Mouse (Mus musculus): ENCODE measurements around the gene 1810037I17Rik. TPM values are rescaled to one million over a fixed set of nuclear protein-coding genes. Genes with fewer than 3 reads are reported as not detected.
"Not testable (repeated sequence)": the region's sequence is repeated elsewhere in the genome, so short reads cannot be mapped to it uniquely, and the experiment has no call there.

The 1810037I17Rik gene
- total RNA-seq, 2 experiments from 2014 or later, result 43.2 to 48.6 TPM

DNA sequence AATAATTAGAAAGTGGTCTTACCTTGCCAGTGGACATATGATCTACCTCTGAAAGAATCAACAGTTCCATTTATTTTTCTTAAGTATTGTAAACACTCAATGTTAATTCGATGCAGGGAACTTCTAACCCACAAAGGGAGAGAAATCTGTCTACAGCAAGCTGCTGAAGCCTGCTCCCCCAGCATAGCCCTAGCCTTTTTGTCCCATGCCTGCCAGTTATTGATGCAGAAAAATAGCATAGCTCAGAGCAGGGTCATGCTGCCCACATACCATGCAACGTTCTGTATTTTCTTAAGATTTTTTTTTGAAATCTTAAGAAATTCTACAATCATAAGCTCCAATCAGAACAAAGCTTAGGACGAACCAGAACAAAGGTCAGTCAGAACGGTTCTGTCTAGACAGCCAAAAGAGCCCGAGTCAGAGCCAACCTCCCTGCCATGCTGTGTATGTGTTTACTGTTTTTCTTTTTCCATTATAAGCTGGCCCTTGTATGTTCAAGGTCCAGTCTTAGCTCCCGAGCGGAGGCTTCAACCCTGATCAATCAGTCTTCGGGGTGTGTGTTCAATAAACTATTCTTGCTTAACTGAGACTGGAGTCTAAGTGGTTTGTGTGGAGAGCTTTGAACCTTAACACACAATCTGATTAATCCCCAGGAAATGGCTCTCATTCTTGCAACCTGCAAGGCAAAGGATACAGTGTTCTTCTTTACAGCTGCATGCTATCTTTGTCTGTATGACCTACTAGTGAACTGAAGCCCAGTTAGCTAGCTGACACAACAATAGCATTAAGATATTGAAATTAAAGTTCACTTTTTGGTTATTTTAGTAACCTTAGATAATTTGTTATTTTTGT is 2.1 kb upstream of the 1810037I17Rik start:
- intact Hi-C loops (cut with DNase I), result no loop called here
- DNase-seq (ENCODE audit: extremely low spot score in 1 of 2, low spot score in 2 of 2), result no peak

DNA sequence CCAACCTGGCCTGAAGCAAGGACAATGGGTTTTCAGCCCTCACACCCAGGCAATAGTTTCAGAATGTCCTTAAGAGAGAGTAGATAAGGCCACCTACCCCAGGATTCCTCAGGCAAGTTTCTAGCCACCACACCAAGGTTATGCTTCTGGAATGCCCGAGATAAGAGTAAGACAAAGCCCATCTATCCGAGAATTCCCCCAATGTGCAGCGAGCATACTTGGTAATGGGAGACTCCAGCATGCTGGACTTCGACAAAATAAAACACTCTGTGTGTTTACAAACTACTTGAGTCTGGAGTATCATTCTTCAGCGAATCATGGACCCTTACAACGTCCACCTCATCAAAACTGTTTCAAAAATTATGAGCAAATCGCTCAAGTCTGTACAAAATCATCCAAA is 856 bp upstream of the 1810037I17Rik start:
- no peak for DNase-seq (ENCODE audit: extremely low spot score in 1 of 2, low spot score in 2 of 2)
- intact Hi-C loops (cut with DNase I), result no loop called here

DNA sequence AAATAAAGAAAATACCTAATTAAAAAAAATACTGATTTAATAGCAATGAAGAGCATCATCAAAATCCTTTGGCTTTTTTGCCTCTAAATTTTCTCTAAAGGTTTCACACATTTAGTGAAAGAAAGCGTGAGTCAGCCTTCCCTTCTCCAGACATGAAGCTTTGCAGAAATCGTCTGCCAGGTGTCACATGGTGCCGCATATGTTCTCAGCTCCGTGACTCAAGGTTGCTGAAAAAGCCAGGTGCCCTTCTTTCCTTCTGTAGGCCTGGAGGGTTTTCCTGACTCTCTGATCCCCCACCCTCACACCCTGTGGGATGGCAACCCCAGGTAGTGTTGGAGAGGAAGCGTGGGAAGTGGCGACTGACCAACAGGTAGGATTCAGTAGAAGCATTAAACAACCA is 5.7 kb downstream of the 1810037I17Rik start:
- DNase-seq (ENCODE audit: extremely low spot score in 1 of 2, low spot score in 2 of 2), result peak in 1 of 2 experiments; percentile 12
- intact Hi-C loops (cut with DNase I), result no loop called here

DNA sequence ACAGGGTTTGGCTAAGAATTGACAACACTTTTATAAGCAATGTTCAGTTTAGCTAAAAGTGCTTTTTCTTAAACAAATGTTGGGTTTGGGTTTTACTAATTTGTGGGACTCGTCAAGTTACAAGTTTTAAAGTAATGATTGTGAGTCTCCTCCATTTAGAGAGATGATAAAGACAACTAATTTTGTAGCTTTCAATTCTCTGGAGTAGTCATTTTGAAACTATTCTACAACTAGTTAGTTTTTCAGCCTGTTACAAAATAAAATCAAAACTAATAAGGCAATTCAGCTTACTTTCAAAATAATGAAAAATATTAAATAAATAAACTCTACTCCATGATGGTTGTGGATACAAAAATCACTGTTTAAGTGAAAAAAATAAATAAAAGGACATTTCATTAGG is 8.5 kb downstream of the 1810037I17Rik start:
- no peak for DNase-seq (ENCODE audit: extremely low spot score in 1 of 2, low spot score in 2 of 2)
- intact Hi-C loops (cut with DNase I), result no loop called here

DNA sequence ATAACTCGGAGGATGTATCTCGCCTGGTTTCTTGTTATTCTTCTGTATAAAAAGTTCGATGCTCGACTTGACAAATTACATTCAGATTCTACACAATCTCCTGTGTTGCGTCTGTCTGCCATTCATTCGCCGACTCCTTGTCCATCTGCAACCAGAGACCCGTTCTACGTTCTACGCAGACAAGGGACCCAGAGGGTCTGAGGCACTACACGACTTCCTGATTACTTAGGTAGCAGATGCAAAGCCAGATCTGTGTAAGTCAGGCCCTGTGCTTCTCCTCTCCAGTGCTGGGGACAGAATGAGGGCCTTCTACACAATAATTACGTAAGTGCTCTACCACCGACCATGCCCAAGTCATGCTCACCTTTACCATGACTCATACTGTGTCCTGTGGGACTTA is 13.2 kb downstream of the 1810037I17Rik start:
- DNase-seq (ENCODE audit: extremely low spot score in 1 of 2, low spot score in 2 of 2), result not testable (repeated sequence)
- intact Hi-C loops (cut with DNase I), result loop anchor here (5.0 kb wide), 1 partner anchor 165 kb away; no protein-coding TSS in a partner anchor

DNA sequence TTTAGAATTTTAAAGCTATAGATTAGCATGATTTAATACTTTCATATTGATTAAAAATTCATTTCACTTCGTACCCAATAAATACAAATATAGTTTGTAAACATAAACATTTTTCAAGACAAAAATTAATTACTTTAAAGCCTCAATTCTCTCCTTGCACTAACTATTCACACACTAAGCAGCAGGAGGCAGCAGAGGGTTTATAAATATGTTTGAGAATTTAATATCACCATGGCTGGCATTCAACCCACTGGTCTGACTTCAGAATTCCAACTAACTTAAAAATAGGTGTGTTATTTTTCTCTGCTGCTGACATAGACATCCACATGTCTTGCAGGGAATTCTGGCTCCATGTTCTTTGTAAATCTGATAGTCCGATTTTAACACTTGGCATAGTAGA is 15.2 kb downstream of the 1810037I17Rik start:
- DNase-seq (ENCODE audit: extremely low spot score in 1 of 2, low spot score in 2 of 2), result peak; percentile 40 to 42
- intact Hi-C loops (cut with DNase I), result loop anchor here (5.0 kb wide), 1 partner anchor 163 kb away; no protein-coding TSS in a partner anchor

DNA sequence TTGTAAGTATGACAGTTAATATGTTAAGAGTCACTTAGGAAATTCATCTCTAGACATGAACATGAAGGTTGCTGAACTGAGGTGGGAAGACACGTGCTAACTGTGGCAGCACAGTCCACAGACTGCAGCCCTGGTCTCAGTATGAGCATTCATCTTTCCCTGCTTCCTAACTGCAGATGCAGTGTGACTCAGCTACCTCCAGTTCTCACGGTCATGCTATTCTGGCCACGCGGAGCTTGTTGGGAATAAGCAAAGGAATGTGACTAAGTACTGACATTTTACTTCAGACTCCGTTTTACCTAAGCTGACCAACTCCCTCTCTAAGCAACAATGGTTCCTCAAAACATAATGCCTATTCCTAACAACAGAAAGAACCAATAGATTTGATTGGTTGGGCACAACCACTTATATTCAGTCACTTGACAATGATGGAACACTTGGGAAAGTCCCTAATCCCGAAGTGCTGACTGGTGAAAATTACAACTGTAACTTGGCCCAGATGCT is 19.4 kb downstream of the 1810037I17Rik start:
- intact Hi-C loops (cut with DNase I), result loop anchor here (5.0 kb wide), 1 partner anchor 209 kb away; no protein-coding TSS in a partner anchor
- no peak for DNase-seq (ENCODE audit: extremely low spot score in 1 of 2, low spot score in 2 of 2)

DNA sequence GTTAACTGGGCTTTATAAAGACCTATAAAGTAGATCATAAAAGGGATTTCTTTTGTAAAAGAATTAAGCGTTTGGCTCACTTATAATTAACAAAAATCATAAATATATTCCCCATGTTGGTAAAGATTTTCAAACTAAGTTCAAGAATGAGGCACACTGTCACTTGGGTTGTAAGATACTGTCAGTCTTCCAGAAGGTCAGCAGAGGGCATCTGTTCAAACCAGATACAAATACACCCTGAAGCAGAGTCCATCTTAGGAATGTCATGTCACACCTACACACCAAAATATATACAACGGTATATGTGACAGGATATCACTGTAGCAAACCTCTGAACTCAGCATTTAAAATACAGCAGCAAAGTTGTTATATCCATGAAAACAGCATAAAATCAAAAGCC is 26.1 kb downstream of the 1810037I17Rik start:
- intact Hi-C loops (cut with DNase I), result no loop called here
- no peak for DNase-seq (ENCODE audit: extremely low spot score in 1 of 2, low spot score in 2 of 2)

DNA sequence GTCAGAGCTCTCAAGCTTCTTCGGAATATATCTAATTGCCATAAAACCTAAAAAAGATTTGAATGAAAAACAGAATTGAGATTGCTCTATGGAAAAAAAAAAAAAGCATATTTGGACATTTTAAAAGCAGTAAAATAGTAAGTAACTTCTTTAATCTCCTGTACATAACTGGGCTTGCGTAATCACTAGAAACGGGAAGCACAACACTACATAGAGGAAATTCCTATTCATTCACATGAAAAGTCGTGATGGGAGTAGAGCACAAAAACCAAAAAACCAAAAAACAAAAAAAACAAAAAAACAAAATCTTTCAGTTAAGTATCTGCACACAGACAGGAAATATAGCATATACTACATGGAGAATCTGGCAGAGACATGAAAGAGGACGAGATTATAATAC is 40.3 kb downstream of the 1810037I17Rik start:
- no peak for DNase-seq (ENCODE audit: extremely low spot score in 1 of 2, low spot score in 2 of 2)
- intact Hi-C loops (cut with DNase I), result no loop called here

DNA sequence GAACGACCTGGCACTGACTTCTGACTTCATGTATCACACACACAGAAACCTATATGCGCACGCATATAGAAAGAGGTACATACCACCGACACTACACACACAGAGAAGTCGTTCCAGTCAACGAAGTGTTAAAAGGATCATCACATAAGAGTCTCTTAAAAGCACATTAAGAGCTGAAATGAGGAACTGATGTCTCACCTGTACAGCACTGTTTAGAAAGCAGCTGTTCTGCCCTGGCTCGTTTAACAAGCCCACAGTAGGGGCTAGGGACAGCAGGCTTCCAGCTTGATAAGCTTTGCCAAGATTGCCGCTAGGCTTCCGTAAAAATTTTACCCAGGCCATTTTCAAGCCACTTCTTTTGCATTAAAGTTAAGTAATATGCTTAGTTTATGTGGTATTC is 44.4 kb downstream of the 1810037I17Rik start:
- intact Hi-C loops (cut with DNase I), result no loop called here
- no peak for DNase-seq (ENCODE audit: extremely low spot score in 1 of 2, low spot score in 2 of 2)

DNA sequence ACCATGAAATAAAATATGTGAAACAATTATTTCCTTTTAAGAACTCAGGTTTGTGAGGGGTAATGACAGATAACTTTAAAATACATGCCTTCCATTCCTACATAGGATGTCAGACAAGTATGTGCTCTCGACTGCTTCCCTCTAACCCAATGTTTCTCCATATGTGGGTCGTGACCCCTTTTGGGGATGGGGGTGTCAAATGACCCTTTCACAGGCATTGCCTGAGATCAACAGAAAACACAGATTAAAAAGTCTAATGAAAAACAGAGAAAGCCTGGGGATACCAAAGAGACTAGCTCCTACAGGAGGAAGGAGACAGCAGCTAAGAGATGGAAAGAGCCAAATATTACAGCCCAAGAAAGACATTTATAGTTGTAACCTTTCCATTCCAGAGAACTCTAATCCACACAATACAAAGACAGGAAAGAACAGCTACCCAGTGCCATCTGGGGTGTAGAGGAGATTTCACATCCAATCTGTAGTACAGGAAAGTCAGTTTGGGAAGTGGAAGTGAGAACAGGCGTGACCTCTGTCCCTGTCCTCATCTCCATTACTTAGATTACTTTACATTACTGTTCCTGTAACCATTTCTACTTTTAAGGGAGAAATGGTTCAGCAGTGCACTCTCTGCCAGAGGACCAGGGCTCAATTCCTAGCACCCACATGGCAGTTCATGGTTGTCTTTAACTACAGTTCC is 48.3 kb downstream of the 1810037I17Rik start:
- DNase-seq (ENCODE audit: extremely low spot score in 1 of 2, low spot score in 2 of 2), result no peak
- intact Hi-C loops (cut with DNase I), result no loop called here

DNA sequence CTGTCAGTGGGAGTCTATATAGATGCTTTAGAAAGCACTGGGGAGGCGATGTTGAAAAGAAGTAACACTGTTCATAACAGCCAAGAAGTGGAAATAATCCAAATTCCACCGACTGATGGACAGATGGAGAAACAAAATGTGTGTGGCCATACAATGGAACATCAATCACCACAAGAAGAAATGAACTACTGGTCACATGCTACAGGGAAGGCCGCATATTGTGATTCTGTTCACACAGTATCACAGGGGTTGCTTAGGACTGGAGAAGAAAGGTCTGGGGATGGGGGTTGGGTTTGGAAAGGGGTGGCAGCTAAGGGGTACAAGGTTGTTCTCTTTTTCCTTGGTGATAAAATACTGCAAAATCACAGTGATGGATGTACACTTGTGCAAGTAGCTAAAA is 50.8 kb downstream of the 1810037I17Rik start:
- intact Hi-C loops (cut with DNase I), result no loop called here

DNA sequence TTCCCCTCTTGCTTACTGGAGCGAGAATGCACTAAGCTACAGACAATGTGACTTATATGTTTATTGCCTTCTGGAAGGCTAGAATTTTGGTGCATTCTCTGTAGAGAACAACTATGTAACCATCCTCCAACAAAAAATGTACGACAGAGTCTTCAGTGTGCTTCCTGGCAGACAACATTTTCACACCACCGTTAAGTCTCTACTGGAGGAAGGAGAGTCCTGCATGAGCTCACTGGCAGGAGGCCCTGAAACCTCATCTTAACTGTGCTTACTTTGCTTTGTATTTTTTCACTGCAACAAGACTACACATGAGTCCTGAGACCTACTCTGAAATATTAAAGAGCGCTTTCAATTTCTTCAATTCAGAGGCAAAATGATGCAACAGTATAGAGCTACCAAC is 51.4 kb downstream of the 1810037I17Rik start:
- intact Hi-C loops (cut with DNase I), result no loop called here
- DNase-seq (ENCODE audit: extremely low spot score in 1 of 2, low spot score in 2 of 2), result no peak

More for the DNA sequence above, 50.8 kb downstream of the 1810037I17Rik start:
- no peak for DNase-seq (ENCODE audit: extremely low spot score in 1 of 2, low spot score in 2 of 2)

Other genes with a start within 250 kb of the 1810037I17Rik start
- gene Pde5a, start 195.3 kb upstream of the 1810037I17Rik start, total RNA-seq (2021), result 10 to 100 TPM in 1 of 2 experiments, 1 to 10 TPM in 1; 8.9 to 14.3 TPM
- not detected for gene Fabp2, start 29.1 kb upstream of the 1810037I17Rik start, total RNA-seq (2021)
- not detected for gene Gm10959, start 4.8 kb upstream of the 1810037I17Rik start, total RNA-seq (2021)
- 10 to 100 TPM; 19.5 to 26.3 TPM for gene Usp53, start 60.3 kb downstream of the 1810037I17Rik start, total RNA-seq (2021)
- gene Myoz2, start 110.8 kb downstream of the 1810037I17Rik start, total RNA-seq (2021), result under 1 TPM in 1 of 2 experiments, not detected in 1; 0.30 TPM